Mouse (Mus musculus): ENCODE measurements around the gene Cenpo. TPM values are rescaled to one million over a fixed set of nuclear protein-coding genes. Genes with fewer than 3 reads are reported as not detected.

Gene Cenpo
- polyA plus RNA-seq, 1 experiment from 2014 or later: 11.9 TPM

Other genes with a start within 250 kb of the Cenpo start
- gene Efr3b, start 195.4 kb downstream of the Cenpo start, polyA plus RNA-seq (2014; fragmentation: Nextera tagmentation; extraction: Ambion mirVana): 3.4 and 3.8 TPM in 2 replicates
- gene Dnajc27, start 151.7 kb downstream of the Cenpo start, polyA plus RNA-seq (2014; fragmentation: Nextera tagmentation; extraction: Ambion mirVana): 6.0 and 8.0 TPM in 2 replicates
- gene Adcy3, start 101.2 kb downstream of the Cenpo start, polyA plus RNA-seq (2014; fragmentation: Nextera tagmentation; extraction: Ambion mirVana): 13.0 and 13.4 TPM in 2 replicates
- 5.1 and 5.6 TPM in 2 replicates for gene Ptrhd1, start 267 bp downstream of the Cenpo start, polyA plus RNA-seq (2014; fragmentation: Nextera tagmentation; extraction: Ambion mirVana)
- gene Ncoa1, start 242.9 kb upstream of the Cenpo start, polyA plus RNA-seq (2014; fragmentation: Nextera tagmentation; extraction: Ambion mirVana): 20.7 and 21.0 TPM in 2 replicates

Measured in embryonic facial prominence, embryonic 14.5 days (tissue).